Mouse (Mus musculus) liver, adult 2 months (tissue): Measurements from ENCODE around the gene Krtap31-1.

Experiments used
- CTCF ChIP-seq: fragments of 200-500 bp; IDR thresholded peaks from 2 replicates; pipeline ENCODE4 v1.5.1; 2011; ENCODE audit warnings: low read depth, low read length, control low read depth
- POLR2A ChIP-seq: fragments of 200-500 bp; IDR thresholded peaks from 2 replicates; pipeline ENCODE4 v1.6.1; 2011; ENCODE audit warnings: low read length, control low read depth; ENCODE audit not compliant: insufficient read depth; ENCODE audit errors: extremely low read depth

GRCm38 (mm10) chr11:99858761-99859160 is 49.0 kb upstream of the Krtap31-1 start:
- TF ChIP-seq CTCF, result no peak
- TF ChIP-seq POLR2A, result no peak
